ENCODE assay signal across 8 mouse cellular contexts in the genomic region with DNA sequence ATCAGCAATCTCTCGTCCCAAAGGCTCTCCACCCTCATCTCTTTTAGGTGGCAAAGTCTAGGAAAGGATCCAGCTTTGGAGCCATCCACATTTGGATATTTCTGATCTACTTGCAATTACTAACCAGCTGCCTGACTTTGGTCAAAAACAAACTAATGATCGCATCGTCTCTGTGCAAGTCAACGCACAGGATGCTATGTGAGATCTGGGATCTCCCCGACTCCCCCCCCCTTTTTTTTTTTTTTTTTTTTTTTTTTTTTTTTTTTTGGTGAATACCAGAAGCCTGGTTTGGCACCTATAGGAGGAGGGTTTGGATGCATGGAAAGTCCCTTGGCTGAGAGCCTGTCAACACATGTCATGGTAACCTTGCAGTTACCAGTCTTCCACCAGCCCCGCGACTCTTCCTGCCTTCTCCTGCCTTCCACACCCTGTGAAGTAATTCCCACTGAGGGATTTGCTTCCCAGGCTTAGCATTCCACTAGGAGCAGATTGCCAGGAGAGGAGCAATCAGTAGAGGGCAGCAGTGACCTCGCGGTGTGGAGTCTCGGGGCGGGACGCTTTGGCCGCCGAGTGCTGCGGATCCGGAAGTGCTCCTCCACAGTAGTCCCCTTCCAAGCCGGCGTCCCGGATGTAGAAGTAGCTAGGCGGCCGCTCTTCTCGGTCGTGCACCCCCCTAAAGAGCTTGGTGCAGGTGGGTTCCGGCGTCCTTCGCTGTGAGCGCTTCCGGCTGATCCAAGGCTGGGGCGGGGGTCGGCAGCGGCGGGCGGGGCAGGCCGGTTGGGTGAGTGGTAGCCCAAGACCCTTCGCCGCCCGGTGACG. TPM values are rescaled to one million over a fixed set of nuclear protein-coding genes. Genes with fewer than 3 reads are reported as not detected.
DNase-seq lines count a peak whose midpoint lies in the region; ATAC-seq lines count a peak whose summit lies in the region.

A gene (plus strand): TSS at position 598 of the 819 bp plus-strand sequence.

- peak; percentile 98 for DNase-seq in NIH3T3 (ENCODE audit: low read depth)
- DNase-seq in cerebellum, postnatal 10 days = peak; percentile 97
- peak; percentile 92 to 93 for DNase-seq in frontal cortex, postnatal 10 days (ENCODE audit: low spot score in 2 of 2)
- peak; percentile 89 to 95 for DNase-seq in layer of hippocampus, postnatal 14 days (ENCODE audit: low spot score in 2 of 2)
- DNase-seq in lung, postnatal 14 days = peak; percentile 96
- DNase-seq in retina, adult 2 months (ENCODE audit: low read depth, low spot score) = peak; percentile 86
- peak; percentile 85 to 90 for DNase-seq in thymus, postnatal 36 days

- H3K27me3 ChIP-seq in hindbrain, embryonic 12.5 days = no peaks in the 10 kb centered on the region

- ATAC-seq in hindbrain, embryonic 12.5 days (ENCODE audit: low FRiP score) = peak; percentile 99

- no peaks in the 10 kb centered on the region for H3K9me3 ChIP-seq in hindbrain, embryonic 12.5 days (replicated peaks)

- H3K36me3 ChIP-seq in hindbrain, embryonic 12.5 days = no peaks in the 10 kb centered on the region

- H3K4me3 ChIP-seq in hindbrain, embryonic 12.5 days = peak within 1 kb of the TSS; percentile 67

- peak within 1 kb of the TSS; percentile 68 for H3K9ac ChIP-seq in hindbrain, embryonic 12.5 days

- 4% methylated on average over 38 of the region's 38 CpGs for WGBS in hindbrain, embryonic 12.5 days

- H3K4me2 ChIP-seq in hindbrain, embryonic 12.5 days (replicated peaks) = peak within 1 kb of the TSS; percentile 59

- H3K27ac ChIP-seq in hindbrain, embryonic 12.5 days = peak within 1 kb of the TSS; percentile 83

- H3K4me1 ChIP-seq in hindbrain, embryonic 12.5 days = peaks cover 9% of the 10 kb centered on the region; the same call in 1 of the 2 replicates

RNA-seq across cellular contexts. Expression of the gene that starts here (rescaled TPM):
- polyA plus RNA-seq in hindbrain, embryonic 12.5 days (2016; fragmentation: Nextera tagmentation; extraction: Ambion mirVana) = 35.4 and 36.6 TPM in 2 replicates
- 10 to 100 TPM; 19.6 to 19.8 TPM for total RNA-seq in layer of hippocampus, postnatal 14 days (2021)

Comparison
In these comparisons a context has a peak if more than half of its experiments do, and no peak if none do; other contexts are left out.
1. Peak in every context shown above with its lines: DNase-seq, ATAC-seq, H3K4me3 ChIP-seq and H3K27ac ChIP-seq.